Mouse (Mus musculus) liver, adult 2 months (tissue): ENCODE data around the gene Iqcf3.

ENCODE experiments used
- CTCF ChIP-seq: fragments of 200-500 bp; IDR thresholded peaks from 2 replicates; pipeline ENCODE4 v1.5.1; 2011; ENCODE audit warnings: low read depth, low read length, control low read depth
- POLR2A ChIP-seq: fragments of 200-500 bp; IDR thresholded peaks from 2 replicates; pipeline ENCODE4 v1.6.1; 2011; ENCODE audit warnings: low read length, control low read depth; ENCODE audit not compliant: insufficient read depth; ENCODE audit errors: extremely low read depth

DNA sequence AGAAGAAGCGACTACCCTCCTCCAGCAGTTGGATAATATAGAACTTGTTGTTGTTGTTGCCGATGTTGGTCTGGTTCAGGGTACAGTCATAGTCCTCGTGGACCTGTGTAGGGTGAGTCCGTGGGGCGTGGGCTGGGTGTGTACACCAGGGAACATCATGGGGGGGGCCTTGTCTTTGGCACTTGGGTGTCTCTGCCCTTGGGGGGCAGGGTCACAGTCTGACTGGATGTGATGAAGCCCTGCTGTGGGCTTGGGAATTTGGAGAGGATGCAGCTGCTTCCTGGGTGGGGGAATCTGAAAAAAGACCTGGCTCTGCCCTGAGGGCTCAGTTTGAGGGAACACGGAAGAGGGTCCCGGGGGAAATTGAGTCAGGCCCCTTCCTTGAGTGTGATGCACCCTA, 86.4 kb downstream of the Iqcf3 start:
- TF ChIP-seq CTCF (no peak), POLR2A (no peak)
